Mouse (Mus musculus) kidney, postnatal 10 days (tissue): ENCODE measurements around the gene Vps13c.

Experiments used
- DNase-seq: peaks from one replicate; pipeline ENCODE4 v3.0.0; 2021; ENCODE audit warnings: mixed read lengths

Gene Vps13c

DNA sequence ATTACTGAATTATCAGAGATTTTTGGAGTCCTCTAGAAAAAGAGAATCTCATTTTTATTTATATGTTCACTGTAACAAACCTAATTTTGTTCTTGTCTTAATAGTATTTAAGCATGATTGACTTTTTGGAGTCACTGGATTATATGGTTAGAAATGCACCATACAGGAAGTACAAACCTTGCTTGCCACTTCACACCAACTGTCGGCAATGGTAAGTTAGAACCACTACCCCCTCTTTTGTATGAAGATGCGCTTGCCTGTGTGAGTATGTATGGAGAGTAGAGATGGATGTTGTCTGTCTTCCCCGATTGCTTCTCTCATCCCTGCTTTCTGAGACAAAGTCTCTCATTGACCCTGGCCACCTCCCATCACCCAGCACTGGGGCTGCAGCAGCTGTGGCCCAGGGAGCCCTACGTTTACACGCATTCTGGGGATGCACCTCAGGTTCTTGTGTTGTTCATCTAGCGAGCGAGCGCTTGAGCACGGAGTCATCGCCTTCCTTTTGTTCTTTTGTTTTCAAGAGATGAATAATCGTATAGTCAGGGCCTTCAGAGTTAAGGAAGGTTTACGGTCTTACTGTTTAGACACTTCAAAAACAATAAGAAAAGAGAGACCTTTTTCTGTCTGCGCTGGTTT is 43.3 kb downstream of the Vps13c start:
- no peak for DNase-seq

DNA sequence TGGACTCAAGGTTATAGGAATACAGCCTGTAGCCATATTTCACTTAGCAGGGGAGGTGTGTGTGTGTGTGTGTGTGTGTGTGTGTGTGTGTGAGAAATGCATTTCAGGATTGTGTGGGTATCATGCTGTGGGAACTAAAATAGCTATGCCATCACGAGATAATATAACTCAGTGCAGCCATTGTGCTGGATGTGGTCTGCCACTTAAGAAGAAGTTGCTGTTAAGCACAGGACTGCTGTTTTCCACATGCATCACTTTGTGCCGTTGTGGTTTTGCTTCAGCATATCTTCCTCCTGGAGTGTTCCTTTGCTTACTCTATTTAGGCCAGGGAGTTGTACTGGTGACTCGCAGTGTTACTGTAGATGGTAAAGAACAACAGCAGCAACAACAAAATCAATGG is 43.9 kb downstream of the Vps13c start:
- DNase-seq, result no peak

DNA sequence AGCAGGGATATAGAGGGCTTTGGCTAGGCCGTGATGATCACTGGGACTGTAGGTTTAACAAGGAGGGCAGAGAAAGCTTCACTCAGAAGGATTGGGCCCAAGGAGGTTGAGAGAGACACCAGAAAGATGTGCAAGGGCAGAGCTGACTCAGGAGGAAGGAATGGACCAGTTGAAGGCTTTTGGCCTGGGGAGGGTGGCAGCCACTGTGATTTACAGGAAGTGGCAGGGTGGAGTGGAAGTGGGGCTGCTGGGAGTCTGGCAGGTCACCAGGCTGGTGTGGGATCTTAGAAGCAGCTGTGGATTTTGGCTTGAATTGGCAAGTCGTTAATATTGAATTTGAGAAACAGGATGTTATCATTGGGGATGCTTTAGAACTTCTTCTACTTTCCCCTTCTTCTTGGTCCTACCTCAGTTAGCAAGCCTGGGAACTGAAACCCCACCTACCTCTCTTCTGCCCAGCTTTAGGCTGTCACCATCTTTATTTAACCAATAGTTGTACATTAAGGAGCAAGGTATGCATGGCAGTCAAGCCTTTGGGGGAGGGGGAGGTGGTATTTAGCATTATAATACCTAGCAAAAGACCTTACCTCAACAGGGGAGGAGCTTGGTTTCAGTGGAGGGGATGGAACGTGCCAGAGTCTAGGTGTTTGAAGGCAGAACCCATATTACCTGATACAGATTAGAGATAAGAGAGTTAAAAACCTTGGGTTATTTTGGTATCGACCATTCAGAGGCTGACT is 47.0 kb downstream of the Vps13c start:
- DNase-seq, result peak; percentile 43

DNA sequence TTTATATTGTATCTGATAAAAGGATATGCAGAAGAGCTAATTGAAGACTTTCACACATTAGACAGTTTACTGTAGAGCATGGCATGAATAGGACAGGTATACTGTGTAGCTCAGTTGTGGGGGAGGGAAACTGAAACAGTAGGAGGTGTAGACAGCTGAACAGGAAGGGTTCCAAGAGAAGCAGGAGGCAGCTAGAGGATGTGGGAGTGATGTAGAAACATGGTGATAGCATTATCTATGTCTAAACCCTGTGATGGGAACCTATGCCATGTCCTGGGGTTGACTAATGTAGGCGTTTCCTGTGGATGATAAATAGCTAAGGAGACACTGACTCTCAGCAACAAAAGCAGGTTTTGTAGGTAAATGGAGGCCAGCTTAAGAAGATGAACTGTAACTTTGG is 53.3 kb downstream of the Vps13c start:
- no peak for DNase-seq

GRCm38 (mm10) chr9:67896646-67897295 is 56.6 kb downstream of the Vps13c start:
- DNase-seq, result peak; percentile 12

- DNase-seq, result no peak
These were observed 60.2 kb downstream of the Vps13c start for GRCm38 (mm10) chr9:67900398-67900797.

DNA sequence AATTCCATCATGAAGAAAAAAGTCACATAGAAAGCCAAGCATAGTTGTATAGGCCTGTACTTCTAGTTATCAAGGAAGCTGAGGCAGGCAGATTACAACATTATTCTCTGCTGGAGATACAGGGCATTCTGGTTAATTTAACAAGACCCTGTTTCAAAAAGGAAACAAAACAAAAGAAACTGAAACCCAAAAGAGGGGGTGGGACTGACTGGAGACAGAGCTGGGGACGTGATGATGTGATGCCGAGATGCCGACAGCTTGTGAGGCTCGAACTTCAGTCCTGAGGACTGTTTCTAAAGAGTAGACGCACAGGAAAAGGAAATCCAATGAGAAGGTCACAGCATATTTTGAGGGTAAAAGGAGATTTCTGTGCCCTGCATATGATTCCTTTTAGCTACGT is 64.2 kb downstream of the Vps13c start:
- DNase-seq, result no peak

- no peak for DNase-seq
These were observed 65.3 kb downstream of the Vps13c start for GRCm38 (mm10) chr9:67905541-67905940.

DNA sequence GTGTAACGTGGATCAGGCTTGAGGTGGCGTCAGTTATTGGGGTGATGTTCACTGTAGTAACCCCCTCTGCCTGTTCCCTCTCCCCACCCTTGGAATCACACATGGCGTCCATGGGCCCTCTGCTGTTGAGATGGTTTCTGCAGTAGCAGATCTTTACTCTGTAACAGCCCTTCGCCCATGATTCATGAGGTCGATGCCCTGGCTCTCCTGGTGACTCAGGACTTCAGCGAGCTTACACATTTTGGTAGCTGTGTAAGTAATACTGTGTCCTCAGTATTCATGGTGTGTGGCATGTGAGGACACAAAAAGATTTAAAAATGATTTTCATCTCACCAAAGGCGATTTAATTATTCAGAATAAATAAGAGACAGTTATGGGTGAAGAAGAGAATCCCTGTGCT is 74.5 kb downstream of the Vps13c start:
- no peak for DNase-seq

DNA sequence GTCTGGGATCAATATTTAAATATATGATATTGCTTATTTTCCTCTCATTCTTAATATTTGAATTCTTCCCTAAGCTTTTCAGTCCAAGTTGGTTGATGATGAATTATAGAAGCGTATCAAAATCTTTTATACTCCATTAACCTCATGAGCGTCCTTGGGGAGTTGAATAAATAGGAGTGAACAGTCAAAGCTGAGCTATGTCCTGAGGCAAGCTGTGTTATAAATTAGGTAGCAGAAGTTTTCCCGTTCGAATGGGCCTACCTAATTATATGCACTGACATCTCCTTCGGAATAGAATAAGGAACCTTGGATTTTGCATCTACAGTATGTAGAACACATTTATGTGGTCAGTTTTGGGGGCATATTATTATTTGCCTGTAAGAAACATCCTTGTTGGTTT is 82.2 kb downstream of the Vps13c start:
- DNase-seq, result no peak

- DNase-seq, result peak; percentile 23
These were observed 90.4 kb downstream of the Vps13c start for GRCm38 (mm10) chr9:67930629-67931028.

GRCm38 (mm10) chr9:67937286-67937685 is 97.1 kb downstream of the Vps13c start:
- no peak for DNase-seq

- DNase-seq, result no peak
These were observed 115.3 kb downstream of the Vps13c start for GRCm38 (mm10) chr9:67955466-67956010.

GRCm38 (mm10) chr9:67961953-67962352 is 121.8 kb downstream of the Vps13c start:
- no peak for DNase-seq

DNA sequence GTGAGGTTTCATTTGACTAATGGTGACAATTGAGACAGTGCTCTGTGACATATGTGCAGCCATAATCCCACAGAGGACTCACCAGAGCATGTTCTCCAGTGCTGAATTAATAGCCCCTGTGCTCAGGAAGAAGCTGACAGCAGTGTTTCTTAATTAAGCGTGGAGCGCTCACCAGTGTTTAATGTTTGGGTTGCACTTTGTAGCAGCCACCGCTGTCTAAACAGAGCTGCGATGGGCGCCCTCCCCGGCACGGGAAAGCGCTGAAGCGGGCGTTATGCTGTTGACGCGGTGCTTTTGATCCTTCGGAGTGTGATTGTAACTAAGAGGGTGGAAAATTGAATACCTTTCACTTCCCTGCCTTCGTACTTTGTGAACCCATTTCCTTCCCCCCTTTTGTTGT is 125.7 kb downstream of the Vps13c start:
- peak; percentile 26 for DNase-seq

DNA sequence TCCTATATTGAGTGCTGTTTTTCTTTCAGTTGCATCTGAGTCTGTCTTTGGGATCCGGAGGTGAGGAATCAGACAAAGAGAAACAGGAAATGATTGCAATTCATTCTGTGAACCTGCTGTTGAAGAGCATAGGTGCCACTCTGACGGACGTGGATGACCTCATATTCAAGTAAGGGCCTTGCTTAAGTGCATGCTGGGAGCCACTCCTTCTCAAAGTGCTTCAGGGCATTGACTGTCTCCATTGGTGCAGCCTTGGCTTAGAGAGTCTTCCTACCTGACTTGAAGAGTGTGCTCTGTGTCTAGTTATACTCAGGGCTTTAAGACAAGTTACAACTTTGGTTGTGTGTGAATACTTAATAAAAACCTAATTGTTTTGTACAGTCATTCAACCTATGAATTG is 126.8 kb downstream of the Vps13c start:
- DNase-seq, result no peak

DNA sequence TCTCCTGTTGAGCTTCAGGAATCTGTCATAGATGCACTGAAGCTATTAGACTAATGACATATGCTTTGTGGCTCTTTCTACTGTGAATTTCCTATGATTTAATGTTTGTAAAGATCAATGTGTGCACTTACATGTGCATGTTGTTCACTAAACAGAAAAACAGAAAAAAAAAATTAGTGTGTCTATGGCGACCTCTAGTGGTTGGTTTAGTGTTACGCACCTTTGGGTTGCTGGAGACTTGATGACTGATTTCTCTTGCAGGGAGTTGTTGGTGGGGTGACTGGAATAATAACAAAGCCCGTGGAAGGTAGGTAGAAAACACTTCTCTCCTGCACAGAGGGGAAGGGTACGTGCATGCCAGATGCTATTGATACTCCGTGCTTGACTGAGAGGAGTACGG is 133.3 kb downstream of the Vps13c start:
- peak; percentile 17 for DNase-seq

- DNase-seq, result no peak
These were observed 135.3 kb downstream of the Vps13c start for GRCm38 (mm10) chr9:67975491-67975890.

DNA sequence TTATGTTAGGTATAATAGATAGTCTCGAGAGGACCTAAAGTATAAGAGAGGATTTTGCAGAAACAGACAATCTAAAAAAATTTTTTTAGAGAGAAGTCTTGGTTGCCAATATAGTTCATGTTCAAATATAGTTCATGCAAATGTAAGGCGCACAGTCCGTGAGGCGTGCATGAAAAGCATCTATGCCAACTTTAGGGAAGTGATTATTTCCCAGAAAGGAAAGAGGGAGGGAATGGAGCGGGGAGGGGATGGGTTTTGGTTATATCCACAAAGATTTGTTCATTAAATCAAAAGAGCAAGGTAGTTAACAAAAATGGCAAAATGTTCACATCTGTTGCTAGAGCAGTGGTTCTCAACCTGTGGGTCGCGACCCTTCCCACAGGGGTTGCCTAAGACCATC is 166.4 kb downstream of the Vps13c start:
- no peak for DNase-seq

- DNase-seq, result peak; percentile 88
These were observed 174.8 kb downstream of the Vps13c start for GRCm38 (mm10) chr9:68014991-68015396.

DNA sequence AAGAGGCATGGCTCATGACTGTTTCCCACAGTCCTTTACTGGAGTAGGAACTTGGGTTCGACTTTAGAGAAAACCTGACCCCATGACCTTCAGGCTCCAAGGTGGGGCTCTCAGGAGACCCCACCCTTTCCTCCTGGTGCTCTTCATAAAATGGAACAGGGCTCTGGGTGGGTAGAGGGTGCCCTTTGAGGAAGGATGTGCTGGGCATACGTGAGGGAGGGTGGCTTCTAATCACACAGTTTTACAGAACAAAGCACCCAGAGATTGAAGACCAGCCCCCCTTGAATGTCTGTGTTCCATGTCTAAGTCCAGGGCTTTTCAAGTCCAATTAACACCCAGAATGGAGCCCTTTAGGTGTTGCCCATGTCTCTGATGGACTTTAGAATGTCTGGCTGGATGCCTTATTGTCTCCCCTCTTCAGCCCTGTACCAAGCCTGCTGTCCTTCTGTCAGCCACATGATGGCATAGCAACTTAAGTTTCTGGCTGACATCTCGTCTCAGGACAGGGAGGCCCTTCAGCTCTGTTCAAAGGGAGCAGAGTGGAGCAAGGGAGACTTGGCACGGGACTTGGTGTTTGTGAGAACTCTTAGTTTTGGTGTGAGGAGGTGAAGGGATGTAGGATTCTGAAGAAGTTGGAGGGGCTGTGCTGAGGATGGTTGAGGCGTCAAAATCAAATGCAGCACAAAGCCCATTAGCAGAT is 176.2 kb downstream of the Vps13c start:
- DNase-seq, result peak; percentile 78

DNA sequence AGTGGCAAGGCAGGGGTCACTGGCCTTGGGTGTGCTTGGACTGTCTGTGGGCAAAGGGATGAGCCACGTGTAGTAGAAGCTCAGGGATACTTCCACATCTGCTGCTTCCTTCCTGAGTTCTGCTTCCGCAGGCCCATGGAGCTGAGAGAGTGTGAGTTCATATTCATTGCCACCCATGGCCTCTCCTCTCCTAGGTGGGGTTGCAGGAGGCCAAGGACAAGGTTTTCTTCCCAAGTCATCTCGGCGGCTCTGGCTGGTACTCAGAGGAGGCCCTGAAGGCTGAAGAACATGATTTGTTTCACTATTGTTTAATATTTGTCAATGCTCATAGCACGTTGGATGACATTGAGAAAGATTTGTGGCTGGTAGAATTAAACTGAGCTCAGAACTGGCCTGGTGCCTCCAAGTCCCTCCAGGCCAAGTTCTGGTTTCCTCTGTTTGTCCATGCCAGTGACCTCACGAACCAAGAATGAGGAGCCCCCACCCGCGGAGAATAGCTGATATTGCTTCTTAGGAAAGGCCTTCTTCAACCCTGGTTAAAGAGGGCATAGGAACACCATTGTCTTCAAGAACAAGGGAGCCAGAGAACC is 180.7 kb downstream of the Vps13c start:
- peak; percentile 47 for DNase-seq
